Mouse (Mus musculus) kidney, adult 2 months (tissue): Measurements from ENCODE around the gene L1td1.

ENCODE experiments used
- CTCF ChIP-seq: fragments of 200-500 bp; conservative IDR thresholded peaks from 2 replicates; pipeline ENCODE4 v1.5.1; 2011; ENCODE audit warnings: low read depth, mild to moderate bottlenecking, control low read depth, low read length, moderate library complexity, mixed read lengths; ENCODE audit not compliant: insufficient read depth, insufficient read length
- POLR2A ChIP-seq: fragments of 200-500 bp; IDR thresholded peaks from one replicate; pipeline ENCODE4 v1.6.1; 2011; ENCODE audit warnings: low read depth, low read length, control low read depth

GRCm38 (mm10) chr4:98758872-98759518 lies 32.5 kb downstream of the L1td1 start:
- TF ChIP-seq CTCF (no peak), POLR2A (no peak)
